Mouse (Mus musculus) gastrocnemius, postnatal 10 days (tissue): Measurements from ENCODE around the gene Spib. TPM values are rescaled to one million over a fixed set of nuclear protein-coding genes. Genes with fewer than 3 reads are reported as not detected.

Experiments
- DNase-seq: peaks from one replicate; pipeline ENCODE4 v3.0.0; 2021; ENCODE audit warnings: mixed read lengths
- long read RNA-seq, 2 experiments: library from polyadenylated mRNA; stranded (forward); transcript quantifications; one replicate each; pipeline ENCODE4 v2.0.0; 2021
- total RNA-seq, 2 experiments: library from RNA; stranded (reverse); gene quantifications; 2 replicates each; pipeline ENCODE4 v1.2.3; 2021

The Spib gene
- total RNA-seq: 1 to 10 TPM in 1 of 2 experiments, not detected in 1; 1.2 TPM
- long read RNA-seq, experiment 1, partial matches to known transcripts: 0 of 1 reads
- long read RNA-seq, experiment 1, other reads (novel, unspliced or antisense): 0 of 1 reads
- long read RNA-seq, experiment 2: 0 reads

- DNase-seq: no peak
Measured at GRCm38 (mm10) chr7:44531946-44532732, at the start of gene Spib. Gene Spib (minus strand): TSS chr7:44532071.

- no peak for DNase-seq
Measured at GRCm38 (mm10) chr7:44581637-44582036, 49.8 kb upstream of the Spib start.

GRCm38 (mm10) chr7:44576333-44576844 lies 44.5 kb upstream of the Spib start:
- DNase-seq: no peak

- no peak for DNase-seq
Measured at GRCm38 (mm10) chr7:44572956-44573484, 41.1 kb upstream of the Spib start.

- DNase-seq: no peak
Measured at GRCm38 (mm10) chr7:44572213-44572701, 40.4 kb upstream of the Spib start, which contains the start of gene Napsa. Gene Napsa (plus strand): TSS chr7:44572380.

- DNase-seq: no peak
Measured at GRCm38 (mm10) chr7:44571811-44572210, 39.9 kb upstream of the Spib start.

GRCm38 (mm10) chr7:44570989-44571388 lies 39.1 kb upstream of the Spib start:
- no peak for DNase-seq

GRCm38 (mm10) chr7:44568803-44569202 lies 36.9 kb upstream of the Spib start:
- DNase-seq: no peak

- no peak for DNase-seq
Measured at GRCm38 (mm10) chr7:44565414-44565813, 33.5 kb upstream of the Spib start.

- no peak for DNase-seq
Measured at GRCm38 (mm10) chr7:44564486-44564885, 32.6 kb upstream of the Spib start.

GRCm38 (mm10) chr7:44563284-44563683 lies 31.4 kb upstream of the Spib start:
- no peak for DNase-seq

GRCm38 (mm10) chr7:44560435-44561400 lies 28.8 kb upstream of the Spib start:
- peak; percentile 78 for DNase-seq

GRCm38 (mm10) chr7:44557629-44558028 lies 25.8 kb upstream of the Spib start:
- no peak for DNase-seq

- peak; percentile 96 for DNase-seq
Measured at GRCm38 (mm10) chr7:44553826-44554225, 22.0 kb upstream of the Spib start, which contains the start of gene Nr1h2. Gene Nr1h2 (minus strand): TSS chr7:44553951.

- peak; percentile 86 for DNase-seq
Measured at GRCm38 (mm10) chr7:44553196-44553764, 21.4 kb upstream of the Spib start.

- DNase-seq: no peak
Measured at GRCm38 (mm10) chr7:44552141-44552908, 20.5 kb upstream of the Spib start.

- no peak for DNase-seq
Measured at GRCm38 (mm10) chr7:44551731-44552130, 19.9 kb upstream of the Spib start.

GRCm38 (mm10) chr7:44551301-44551700 lies 19.4 kb upstream of the Spib start:
- no peak for DNase-seq

- DNase-seq: no peak
Measured at GRCm38 (mm10) chr7:44550409-44550678, 18.5 kb upstream of the Spib start.

- no peak for DNase-seq
Measured at GRCm38 (mm10) chr7:44549621-44550408, 17.9 kb upstream of the Spib start.
